Mouse (Mus musculus): ENCODE measurements at regions not wholly inside any gene's neighbourhood (a gene's known extent, or its start where the extent isn't known, plus 50 kb on each side); places are given as distances from the start of the nearest gene placed in this dataset.

- no peak overlapping the region for H3K4me3 ChIP-seq (ENCODE audit: control insufficient read depth, insufficient read depth, low read length)
- H3K27ac ChIP-seq (ENCODE audit: control insufficient read depth, insufficient read depth, low read length): no peak overlapping the region
These were observed 306.9 kb upstream of the 4930412O13Rik start for GRCm38 (mm10) chr2:9574196-9574595.

DNA sequence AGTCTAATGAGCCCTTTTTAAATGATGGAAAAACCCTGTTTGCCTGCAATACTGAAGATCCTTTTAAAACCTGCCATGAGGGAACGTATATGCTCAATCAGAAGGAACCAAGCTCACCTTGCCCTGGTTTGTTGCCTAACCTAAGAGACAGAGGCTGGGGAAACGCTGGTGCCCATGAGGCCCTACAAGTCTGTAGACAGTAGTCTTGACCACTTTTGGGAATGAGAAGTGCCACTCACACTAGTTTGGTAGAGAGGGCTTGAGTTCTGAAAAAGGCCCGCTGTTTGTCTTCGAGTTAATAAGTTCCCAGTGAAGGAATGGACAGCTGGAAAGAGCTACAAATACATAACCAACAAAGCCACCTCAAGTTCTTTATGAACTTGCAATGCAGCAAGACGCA is 306.4 kb upstream of the 4930412O13Rik start:
- no peak overlapping the region for H3K4me3 ChIP-seq (ENCODE audit: control insufficient read depth, insufficient read depth, low read length)
- H3K27ac ChIP-seq (ENCODE audit: control insufficient read depth, insufficient read depth, low read length): no peak overlapping the region
- H3K27me3 ChIP-seq (ENCODE audit: control insufficient read depth, insufficient read depth, low read length): no peaks in the 10 kb centered on the region
- TF ChIP-seq POLR2A (IDR thresholded peaks at IDR 0.05; ENCODE audit: control insufficient read depth, extremely low read depth, insufficient read depth, low read length, poor library complexity) (no peak), CTCF (IDR thresholded peaks at IDR 0.05; ENCODE audit: borderline replicate concordance, control insufficient read depth, extremely low read depth, insufficient read depth, low read length, poor library complexity) (no peak)
- H3K36me3 ChIP-seq (ENCODE audit: control insufficient read depth, insufficient read depth, low read length): no peaks in the 10 kb centered on the region
- WGBS: 96% methylated on average over 5 of the region's 5 CpGs
- DNase-seq: no peak
- H3K4me1 ChIP-seq (replicated peaks; ENCODE audit: control insufficient read depth, insufficient read depth, low read length): peaks cover 7% of the 10 kb centered on the region

More at GRCm38 (mm10) chr2:9574196-9574595, 306.9 kb upstream of the 4930412O13Rik start:
- no peak for TF ChIP-seq CTCF (IDR thresholded peaks at IDR 0.05; ENCODE audit: borderline replicate concordance, control insufficient read depth, extremely low read depth, insufficient read depth, low read length, poor library complexity)
- no peak for TF ChIP-seq POLR2A (IDR thresholded peaks at IDR 0.05; ENCODE audit: control insufficient read depth, extremely low read depth, insufficient read depth, low read length, poor library complexity)
- Histone ChIP-seq H3K27me3 (ENCODE audit: control insufficient read depth, insufficient read depth, low read length) (no peaks in the 10 kb centered on the region), H3K4me1 (replicated peaks; ENCODE audit: control insufficient read depth, insufficient read depth, low read length) (peaks cover 7% of the 10 kb centered on the region), H3K36me3 (ENCODE audit: control insufficient read depth, insufficient read depth, low read length) (no peaks in the 10 kb centered on the region)
- DNase-seq: no peak
- 74% methylated on average over 6 of the region's 6 CpGs for WGBS

GRCm38 (mm10) chr2:9577868-9578267 is 303.2 kb upstream of the 4930412O13Rik start:
- no peak for TF ChIP-seq CTCF (IDR thresholded peaks at IDR 0.05; ENCODE audit: borderline replicate concordance, control insufficient read depth, extremely low read depth, insufficient read depth, low read length, poor library complexity)
- no peak for TF ChIP-seq POLR2A (IDR thresholded peaks at IDR 0.05; ENCODE audit: control insufficient read depth, extremely low read depth, insufficient read depth, low read length, poor library complexity)
- 42% methylated on average over 4 of the region's 4 CpGs for WGBS
- DNase-seq: no peak

DNA sequence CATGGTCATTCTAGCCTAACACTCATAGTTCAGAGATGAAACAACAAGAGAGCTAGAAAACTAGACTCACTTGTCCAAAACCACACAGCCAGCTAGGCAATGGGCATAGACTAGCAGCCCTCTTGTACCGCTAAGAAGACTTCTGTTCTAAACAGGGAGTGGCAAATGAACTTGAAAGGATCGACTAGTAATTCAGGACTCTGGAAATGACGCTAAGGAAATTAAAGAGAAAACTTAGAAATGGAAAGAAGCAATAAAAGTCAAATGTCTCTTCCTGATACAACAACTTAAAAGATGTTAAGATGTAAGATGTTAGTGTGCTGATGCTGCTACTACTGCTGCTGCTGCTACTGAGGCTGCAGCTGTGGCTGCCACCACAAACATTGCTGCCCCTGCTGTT is 293.7 kb upstream of the 4930412O13Rik start:
- H3K4me3 ChIP-seq (ENCODE audit: control insufficient read depth, insufficient read depth, low read length): no peak overlapping the region
- WGBS: 66% methylated on average over 3 of the region's 3 CpGs
- no peaks in the 10 kb centered on the region for H3K27me3 ChIP-seq (ENCODE audit: control insufficient read depth, insufficient read depth, low read length)
- DNase-seq: peak; percentile 15
- H3K27ac ChIP-seq (ENCODE audit: control insufficient read depth, insufficient read depth, low read length): no peak overlapping the region
- no peaks in the 10 kb centered on the region for H3K36me3 ChIP-seq (ENCODE audit: control insufficient read depth, insufficient read depth, low read length)
- peaks cover 3% of the 10 kb centered on the region for H3K4me1 ChIP-seq (replicated peaks; ENCODE audit: control insufficient read depth, insufficient read depth, low read length)
- TF ChIP-seq CTCF (IDR thresholded peaks at IDR 0.05; ENCODE audit: borderline replicate concordance, control insufficient read depth, extremely low read depth, insufficient read depth, low read length, poor library complexity) (no peak), POLR2A (IDR thresholded peaks at IDR 0.05; ENCODE audit: control insufficient read depth, extremely low read depth, insufficient read depth, low read length, poor library complexity) (no peak)

More at GRCm38 (mm10) chr2:9577868-9578267, 303.2 kb upstream of the 4930412O13Rik start:
- H3K4me1 ChIP-seq (replicated peaks; ENCODE audit: control insufficient read depth, insufficient read depth, low read length): peaks cover 7% of the 10 kb centered on the region
- no peak overlapping the region for H3K4me3 ChIP-seq (ENCODE audit: control insufficient read depth, insufficient read depth, low read length)
- H3K27me3 ChIP-seq (ENCODE audit: control insufficient read depth, insufficient read depth, low read length): no peaks in the 10 kb centered on the region
- H3K27ac ChIP-seq (ENCODE audit: control insufficient read depth, insufficient read depth, low read length): no peak overlapping the region
- H3K36me3 ChIP-seq (ENCODE audit: control insufficient read depth, insufficient read depth, low read length): no peaks in the 10 kb centered on the region

DNA sequence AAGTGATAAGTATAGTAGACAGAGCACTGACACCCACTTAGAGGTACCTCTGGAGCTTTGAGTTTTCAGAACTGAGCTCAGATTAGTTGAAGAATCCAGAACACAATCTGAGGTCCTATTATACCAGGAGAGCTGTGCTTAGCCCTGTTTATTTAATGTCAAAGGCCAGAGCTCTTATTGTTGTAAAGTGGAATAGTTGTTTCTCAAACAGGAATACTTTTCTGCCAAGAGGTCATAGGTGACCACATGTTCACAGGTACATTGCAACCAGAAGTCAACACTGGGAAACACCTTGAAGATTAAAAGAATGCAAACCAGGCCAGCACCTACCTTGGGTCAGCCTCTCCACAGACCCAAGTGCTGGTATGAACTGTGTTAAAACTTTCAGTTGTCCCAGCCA is 291.9 kb upstream of the 4930412O13Rik start:
- Histone ChIP-seq H3K27ac (ENCODE audit: control insufficient read depth, insufficient read depth, low read length) (no peak overlapping the region), H3K4me3 (ENCODE audit: control insufficient read depth, insufficient read depth, low read length) (no peak overlapping the region), H3K27me3 (ENCODE audit: control insufficient read depth, insufficient read depth, low read length) (no peaks in the 10 kb centered on the region), H3K4me1 (replicated peaks; ENCODE audit: control insufficient read depth, insufficient read depth, low read length) (peaks cover 17% of the 10 kb centered on the region), H3K36me3 (ENCODE audit: control insufficient read depth, insufficient read depth, low read length) (no peaks in the 10 kb centered on the region)
- TF ChIP-seq POLR2A (IDR thresholded peaks at IDR 0.05; ENCODE audit: control insufficient read depth, extremely low read depth, insufficient read depth, low read length, poor library complexity) (no peak), CTCF (IDR thresholded peaks at IDR 0.05; ENCODE audit: borderline replicate concordance, control insufficient read depth, extremely low read depth, insufficient read depth, low read length, poor library complexity) (no peak)
- DNase-seq: no peak

DNA sequence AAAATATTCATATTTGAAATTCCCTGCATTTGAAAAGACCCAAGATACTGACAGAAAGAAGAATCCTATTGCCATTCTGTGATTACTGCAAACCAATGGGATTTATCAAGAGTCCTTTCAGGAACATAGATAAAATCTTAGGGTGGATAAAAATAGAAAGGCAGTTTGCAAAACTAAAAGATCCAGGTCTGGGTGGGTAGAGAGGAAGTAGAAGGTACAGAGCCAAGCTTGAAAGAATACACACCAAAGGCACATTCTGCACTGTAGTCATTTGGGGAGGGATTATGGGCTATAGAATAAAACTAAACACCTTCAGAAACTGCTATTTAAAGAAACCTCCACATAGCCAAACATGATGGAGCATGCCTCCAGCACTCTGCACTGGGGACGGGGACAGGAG is 288.5 kb upstream of the 4930412O13Rik start:
- H3K27me3 ChIP-seq (ENCODE audit: control insufficient read depth, insufficient read depth, low read length): no peaks in the 10 kb centered on the region
- WGBS: 13% methylated on average over 1 of the region's 1 CpGs
- no peaks in the 10 kb centered on the region for H3K36me3 ChIP-seq (ENCODE audit: control insufficient read depth, insufficient read depth, low read length)
- DNase-seq: peak; percentile 21
- H3K4me1 ChIP-seq (replicated peaks; ENCODE audit: control insufficient read depth, insufficient read depth, low read length): peaks cover 28% of the 10 kb centered on the region
- peak overlapping the region; percentile 43 for H3K27ac ChIP-seq (ENCODE audit: control insufficient read depth, insufficient read depth, low read length)
- H3K4me3 ChIP-seq (ENCODE audit: control insufficient read depth, insufficient read depth, low read length): no peak overlapping the region
- no peak for TF ChIP-seq CTCF (IDR thresholded peaks at IDR 0.05; ENCODE audit: borderline replicate concordance, control insufficient read depth, extremely low read depth, insufficient read depth, low read length, poor library complexity)
- no peak for TF ChIP-seq POLR2A (IDR thresholded peaks at IDR 0.05; ENCODE audit: control insufficient read depth, extremely low read depth, insufficient read depth, low read length, poor library complexity)

- 3% methylated on average over 10 of the region's 10 CpGs for WGBS
These were observed 287.1 kb upstream of the 4930412O13Rik start for GRCm38 (mm10) chr2:9593931-9594330.

More at GRCm38 (mm10) chr2:9593931-9594330, 287.1 kb upstream of the 4930412O13Rik start:
- H3K4me1 ChIP-seq (replicated peaks; ENCODE audit: control insufficient read depth, insufficient read depth, low read length): peaks cover 31% of the 10 kb centered on the region
- H3K4me3 ChIP-seq (ENCODE audit: control insufficient read depth, insufficient read depth, low read length): 0 out of 2 replicates have a peak overlapping the region, but pooled peaks have one; percentile 4
- no peaks in the 10 kb centered on the region for H3K27me3 ChIP-seq (ENCODE audit: control insufficient read depth, insufficient read depth, low read length)
- no peaks in the 10 kb centered on the region for H3K36me3 ChIP-seq (ENCODE audit: control insufficient read depth, insufficient read depth, low read length)
- peak; percentile 83 for DNase-seq
- peak overlapping the region; percentile 99 for H3K27ac ChIP-seq (ENCODE audit: control insufficient read depth, insufficient read depth, low read length)
- TF ChIP-seq POLR2A (IDR thresholded peaks at IDR 0.05; ENCODE audit: control insufficient read depth, extremely low read depth, insufficient read depth, low read length, poor library complexity) (0 out of 2 replicates have a peak, but pooled peaks have one; percentile 35), CTCF (IDR thresholded peaks at IDR 0.05; ENCODE audit: borderline replicate concordance, control insufficient read depth, extremely low read depth, insufficient read depth, low read length, poor library complexity) (peak; percentile 50; the same call in 1 of the 2 replicates)
